Mouse (Mus musculus) right cerebral cortex, adult 18-20 months (tissue): ENCODE results near the gene Tuba1c.

Experiments
- DNase-seq: peaks from one replicate; pipeline ENCODE4 v3.0.0; 2022; ENCODE audit warnings: mixed read lengths

The Tuba1c gene

GRCm38 (mm10) chr15:98997938-98998774, 31.5 kb upstream of the Tuba1c start:
- DNase-seq: no peak

GRCm38 (mm10) chr15:98998775-98999157, 30.9 kb upstream of the Tuba1c start:
- no peak for DNase-seq

- peak; percentile 31 for DNase-seq
Measured at GRCm38 (mm10) chr15:99000535-99001283, 29.0 kb upstream of the Tuba1c start.

- no peak for DNase-seq
Measured at GRCm38 (mm10) chr15:99001451-99001931, 28.2 kb upstream of the Tuba1c start.

GRCm38 (mm10) chr15:99003600-99003999, 26.1 kb upstream of the Tuba1c start:
- DNase-seq: no peak

GRCm38 (mm10) chr15:99008801-99009241, 20.9 kb upstream of the Tuba1c start:
- DNase-seq: no peak

GRCm38 (mm10) chr15:99010896-99011295, 18.8 kb upstream of the Tuba1c start:
- DNase-seq: no peak

GRCm38 (mm10) chr15:99011946-99012345, 17.7 kb upstream of the Tuba1c start:
- DNase-seq: no peak

GRCm38 (mm10) chr15:99014496-99015030, 15.1 kb upstream of the Tuba1c start:
- no peak for DNase-seq

- DNase-seq: no peak
Measured at GRCm38 (mm10) chr15:99017355-99017761, 12.3 kb upstream of the Tuba1c start.

- DNase-seq: no peak
Measured at GRCm38 (mm10) chr15:99017986-99018385, 11.7 kb upstream of the Tuba1c start.

- DNase-seq: no peak
Measured at GRCm38 (mm10) chr15:99018630-99019029, 11.1 kb upstream of the Tuba1c start.

GRCm38 (mm10) chr15:99019436-99019835, 10.3 kb upstream of the Tuba1c start:
- no peak for DNase-seq

- DNase-seq: no peak
Measured at GRCm38 (mm10) chr15:99020171-99020570, 9.5 kb upstream of the Tuba1c start.

- no peak for DNase-seq
Measured at GRCm38 (mm10) chr15:99021255-99021654, 8.4 kb upstream of the Tuba1c start.

GRCm38 (mm10) chr15:99024668-99025314, 4.9 kb upstream of the Tuba1c start:
- peak; percentile 59 for DNase-seq

GRCm38 (mm10) chr15:99025414-99025813, 4.3 kb upstream of the Tuba1c start:
- DNase-seq: no peak

- DNase-seq: no peak
Measured at GRCm38 (mm10) chr15:99026259-99026658, 3.4 kb upstream of the Tuba1c start.

GRCm38 (mm10) chr15:99027116-99027515, 2.6 kb upstream of the Tuba1c start:
- DNase-seq: no peak

- DNase-seq: no peak
Measured at GRCm38 (mm10) chr15:99028874-99029458, 725 bp upstream of the Tuba1c start.

- no peak for DNase-seq
Measured at GRCm38 (mm10) chr15:99030585-99031387, 1.1 kb downstream of the Tuba1c start.

- no peak for DNase-seq
Measured at GRCm38 (mm10) chr15:99031388-99031675, 1.6 kb downstream of the Tuba1c start.
